Mouse (Mus musculus) adrenal gland, adult 2 months (tissue): ENCODE measurements around the gene Nupr1. TPM values are rescaled to one million over a fixed set of nuclear protein-coding genes. Genes with fewer than 3 reads are reported as not detected.
A peak's percentile ranks its signal among the peaks of the same experiment; 100 is the strongest.

Source experiments
- DNase-seq: peaks from one replicate; pipeline ENCODE4 v3.0.0; 2021
- long read RNA-seq: library from polyadenylated mRNA; stranded (forward); transcript quantifications from one replicate; pipeline ENCODE4 v2.0.0, GENCODE M21; 2021
- polyA plus RNA-seq: library from polyadenylated mRNA; depleted of rRNA; stranded (reverse); fragments of >200 nt; gene quantifications from 2 replicates; pipeline ENCODE4 v1.2.3, GENCODE M21; 2012; rRNA removed
- total RNA-seq, 2 experiments: library from RNA; stranded (reverse); gene quantifications; 2 replicates each; pipeline ENCODE4 v1.2.3; 2021

Gene Nupr1
- total RNA-seq (10 to 100 TPM; 22.9 to 26.3 TPM), polyA plus RNA-seq (2.8 and 4.4 TPM in 2 replicates)
- long read RNA-seq, transcript Nupr1-201 (3 exons, 829 nt) = major isoform, 14 of 15 reads
- long read RNA-seq, partial matches to known transcripts = 0 of 15 reads
- long read RNA-seq, other reads (novel, unspliced or antisense) = 1 of 15 reads

DNA sequence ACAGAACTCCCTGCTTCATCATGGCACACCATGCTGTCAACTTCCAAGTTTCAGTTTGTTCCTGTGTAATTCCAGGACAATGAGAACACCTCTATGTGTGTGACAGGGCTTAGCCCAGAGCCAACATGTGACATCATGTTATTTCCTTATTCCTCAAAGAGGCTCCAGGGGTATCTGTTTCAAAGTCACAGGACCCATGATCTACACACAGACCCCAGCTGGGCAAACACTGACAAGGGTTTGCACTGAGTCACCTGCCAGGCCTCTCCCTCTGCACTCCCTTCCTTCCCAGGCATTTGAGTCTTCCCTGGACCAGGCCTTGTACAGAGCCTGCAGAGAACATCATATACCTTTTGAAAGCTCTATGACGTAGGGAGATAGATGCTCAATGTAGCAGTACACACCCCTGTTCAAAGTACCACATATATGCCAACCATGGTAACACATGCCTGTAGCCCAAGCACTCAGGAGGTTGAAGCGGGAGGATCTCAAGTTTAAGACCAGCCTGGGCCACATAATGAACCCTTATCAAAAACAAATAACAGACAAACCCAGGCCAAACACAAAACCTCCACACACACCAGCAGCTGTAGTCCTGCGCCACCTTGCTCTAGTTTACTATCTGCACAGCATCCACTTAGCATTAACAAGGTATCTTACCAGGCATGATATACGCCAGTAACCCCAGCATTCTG lies at the start of gene Nupr1:
Nupr1 (minus strand) TSS at position 38 of the 695 bp plus-strand sequence.
- DNase-seq = no peak

DNA sequence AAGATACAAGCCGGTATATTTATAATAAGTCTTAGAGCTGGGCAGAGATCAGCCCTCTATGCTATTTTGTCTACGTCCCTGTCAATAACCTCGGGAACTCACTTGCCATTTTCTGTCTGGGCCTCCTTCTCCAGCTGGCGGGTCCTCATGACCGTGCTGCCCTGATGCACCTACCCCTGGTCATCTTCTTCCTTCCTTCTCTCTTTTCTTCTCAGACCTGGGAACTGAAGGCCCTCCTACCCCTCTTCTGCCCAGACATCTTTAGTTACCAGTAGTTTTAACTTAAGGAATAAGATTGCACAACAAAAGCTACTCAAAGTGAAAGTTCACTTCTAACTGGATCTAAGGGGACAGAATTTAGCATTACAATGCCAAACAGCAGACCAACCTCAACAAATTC lies 49.0 kb upstream of the Nupr1 start:
- no peak for DNase-seq

DNA sequence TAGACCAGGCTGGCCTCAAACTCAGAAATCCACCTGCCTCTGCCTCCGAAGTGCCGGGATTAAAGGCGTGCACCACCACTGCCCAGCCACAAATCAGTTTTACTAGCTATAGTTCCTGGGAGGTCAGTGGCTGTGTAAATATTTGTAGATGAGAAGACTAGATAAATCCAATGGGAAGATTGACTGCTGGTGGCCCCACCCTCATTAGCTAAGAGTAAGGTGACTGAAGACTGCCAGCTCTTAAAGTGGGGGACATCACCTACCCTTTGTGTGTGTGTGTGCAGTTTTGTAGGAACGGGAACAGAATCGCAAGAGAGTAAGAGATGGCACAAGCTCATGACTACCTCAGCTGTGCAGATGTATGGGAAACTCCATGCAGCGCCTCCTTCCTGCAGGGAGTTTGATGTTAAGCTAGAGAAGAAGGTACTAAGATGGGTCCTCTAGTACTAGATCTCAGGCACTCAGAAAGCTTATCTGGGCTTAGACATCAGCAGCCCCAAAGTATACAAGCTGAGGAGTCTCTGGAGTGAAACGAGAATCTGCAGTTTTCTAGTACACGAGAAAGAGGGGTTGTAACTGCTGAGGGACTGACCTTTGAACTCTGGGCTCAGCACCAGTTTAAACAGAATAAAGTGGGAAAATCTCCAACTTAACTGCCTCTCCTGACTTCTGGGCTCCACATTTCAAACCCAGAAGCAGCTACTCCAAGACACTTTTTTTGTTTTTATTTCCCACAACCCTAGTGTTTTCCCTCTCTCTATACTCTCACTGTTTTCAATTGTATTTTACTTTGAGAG lies 48.1 kb upstream of the Nupr1 start:
- no peak for DNase-seq

DNA sequence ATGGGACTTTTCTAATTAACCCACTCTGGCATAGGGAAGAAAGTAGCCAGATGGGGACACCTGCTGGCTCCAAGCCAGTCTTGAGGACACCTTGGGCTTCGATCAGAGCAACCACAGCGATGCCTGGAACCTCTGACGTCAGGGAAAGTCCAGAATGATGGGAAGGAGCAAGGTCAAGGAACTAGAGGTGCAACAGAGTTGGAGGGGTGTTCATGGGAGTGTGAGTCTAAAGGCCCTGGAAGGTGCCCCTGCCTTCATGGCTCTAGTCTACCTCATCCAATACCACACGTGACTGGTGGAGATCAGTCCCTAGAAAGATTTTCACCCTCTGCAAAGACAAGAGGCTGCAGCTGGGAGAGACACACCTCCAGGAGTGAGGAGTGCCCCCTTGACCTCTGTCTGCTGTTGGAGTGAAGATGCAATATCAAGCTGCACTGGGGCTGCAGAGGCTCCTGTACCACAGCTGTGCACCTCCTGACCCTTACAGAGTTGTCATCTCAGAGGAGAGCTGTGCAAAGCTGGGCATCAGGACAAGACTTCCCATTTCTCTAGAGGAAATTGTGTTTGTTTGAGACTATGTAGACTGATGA lies 46.1 kb upstream of the Nupr1 start:
- DNase-seq = no peak

DNA sequence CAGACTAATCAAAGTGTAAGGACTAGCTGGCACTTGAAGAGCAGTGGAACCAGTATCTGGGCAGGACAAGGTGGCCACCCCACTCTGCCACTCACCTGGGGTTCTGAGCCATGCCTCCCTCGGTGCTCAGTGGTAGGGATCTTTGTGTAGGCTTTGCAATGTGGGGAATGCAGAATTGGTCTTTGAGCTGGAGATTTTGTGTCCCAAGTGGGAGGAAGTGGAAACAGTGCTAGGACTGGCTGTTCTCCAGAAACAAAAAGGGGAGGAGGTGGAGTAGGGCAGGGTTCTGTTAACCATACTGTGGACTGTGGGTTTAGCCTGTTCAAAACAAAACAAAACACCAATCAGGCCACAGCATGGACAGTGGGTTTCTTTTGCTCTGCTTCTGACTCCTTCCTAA lies 45.5 kb upstream of the Nupr1 start, which contains the start of gene Sult1a1:
Sult1a1 (minus strand) TSS at position 226 of the 400 bp plus-strand sequence.
- peak; percentile 51 for DNase-seq

DNA sequence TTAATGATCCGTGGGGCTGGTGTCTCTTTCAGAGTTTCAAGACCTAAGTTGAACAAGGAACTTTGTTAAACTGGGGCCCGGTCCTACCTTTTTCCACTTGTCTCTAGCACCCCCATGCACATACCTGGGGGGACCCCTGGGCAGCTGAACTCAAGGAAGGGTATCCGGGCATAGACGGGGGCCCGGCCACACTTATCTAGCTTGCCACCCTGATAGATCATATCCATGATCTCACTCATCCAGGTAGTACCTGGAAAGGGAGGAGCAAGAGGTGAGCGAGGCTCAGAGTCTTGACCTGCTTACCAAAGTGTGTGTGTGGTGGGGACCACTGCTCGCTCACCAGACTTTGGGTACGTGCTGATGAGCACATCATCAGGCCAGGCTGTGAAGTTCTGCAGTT lies 44.4 kb upstream of the Nupr1 start:
- DNase-seq = no peak

DNA sequence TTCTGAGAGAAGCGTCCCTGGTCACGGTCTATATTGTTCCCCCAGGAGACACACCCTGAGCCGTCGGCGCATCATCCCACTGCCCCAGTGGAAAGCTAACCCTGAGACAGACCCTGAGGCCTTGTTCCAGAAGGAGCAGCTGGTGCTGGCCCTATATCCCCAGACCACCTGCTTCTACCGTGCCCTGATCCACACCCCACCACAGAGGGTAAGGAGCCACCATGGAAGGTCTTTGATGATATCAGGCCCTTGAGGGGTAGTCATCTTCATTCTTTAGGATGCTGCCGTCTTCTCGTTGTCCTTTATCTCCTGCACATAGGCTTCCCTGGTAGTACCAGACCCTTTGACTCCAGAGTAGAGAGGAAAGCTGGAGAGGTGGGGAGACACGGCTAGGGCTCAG lies 41.5 kb upstream of the Nupr1 start:
- no peak for DNase-seq

DNA sequence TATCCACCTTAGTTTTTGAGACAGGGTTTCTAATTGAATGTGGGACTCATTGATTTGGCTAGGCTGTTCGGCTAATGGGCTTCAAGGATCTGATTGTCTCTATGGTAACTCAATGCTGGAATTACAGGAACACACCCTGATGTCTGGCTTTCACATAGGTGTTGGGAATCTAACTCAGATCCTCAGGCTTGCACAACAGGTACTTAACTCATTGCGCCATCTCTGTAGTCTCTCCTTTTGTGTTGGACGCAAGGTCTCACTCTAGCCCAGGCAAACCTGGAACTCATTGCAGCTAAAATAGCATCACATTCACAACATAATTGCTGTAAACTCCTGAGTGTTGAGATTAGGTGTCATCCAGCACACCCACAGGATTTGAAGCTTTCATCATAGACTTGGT lies 39.5 kb upstream of the Nupr1 start:
- no peak for DNase-seq

DNA sequence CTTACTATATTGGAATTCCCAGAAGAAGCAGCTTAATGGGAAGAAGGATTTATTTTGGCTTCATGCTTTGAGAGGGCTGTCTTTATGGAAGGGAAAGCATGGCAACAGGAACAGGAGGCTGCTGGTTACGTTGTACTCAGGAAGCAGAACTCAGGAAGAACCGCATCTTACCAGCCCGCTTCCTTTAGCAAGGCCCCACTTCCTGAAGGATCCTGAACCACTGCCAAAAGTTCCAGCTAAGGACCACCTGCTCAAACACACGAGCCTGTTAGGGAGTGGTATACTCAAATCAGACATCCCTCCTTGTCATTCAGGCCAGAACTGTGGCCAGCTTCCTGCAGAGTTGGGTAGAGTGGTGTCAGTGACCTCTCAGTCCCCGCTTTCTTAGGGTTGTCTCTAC lies 37.8 kb upstream of the Nupr1 start:
- DNase-seq = no peak

DNA sequence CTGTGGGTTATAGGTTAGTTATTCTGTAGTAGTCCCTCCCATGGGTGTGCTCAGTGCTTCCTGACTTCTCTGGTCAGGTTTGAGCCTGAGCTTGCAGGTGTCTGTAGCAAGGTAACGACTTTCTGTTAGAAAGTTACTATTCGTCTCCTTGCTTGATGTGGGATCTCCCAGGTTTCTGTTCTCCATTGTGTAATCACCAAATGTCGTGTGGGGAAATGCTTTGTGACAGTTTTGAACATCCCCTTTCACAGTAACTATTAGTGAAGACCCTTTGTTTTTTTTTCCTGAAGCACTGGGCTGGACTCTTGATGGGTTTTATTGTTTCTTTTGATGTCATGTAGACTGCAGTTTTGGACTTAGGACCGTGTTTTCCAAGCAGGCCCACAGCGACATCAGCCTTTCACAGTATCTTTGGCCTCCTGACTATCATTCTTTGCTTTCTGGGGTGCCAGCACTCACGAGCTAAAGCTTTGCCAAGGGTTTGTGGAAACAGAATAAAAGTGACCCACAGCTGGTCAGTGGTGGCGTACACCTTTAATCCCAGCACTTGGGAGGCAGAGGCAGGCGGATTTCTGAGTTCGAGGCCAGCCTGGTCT lies 36.9 kb upstream of the Nupr1 start:
- no peak for DNase-seq

DNA sequence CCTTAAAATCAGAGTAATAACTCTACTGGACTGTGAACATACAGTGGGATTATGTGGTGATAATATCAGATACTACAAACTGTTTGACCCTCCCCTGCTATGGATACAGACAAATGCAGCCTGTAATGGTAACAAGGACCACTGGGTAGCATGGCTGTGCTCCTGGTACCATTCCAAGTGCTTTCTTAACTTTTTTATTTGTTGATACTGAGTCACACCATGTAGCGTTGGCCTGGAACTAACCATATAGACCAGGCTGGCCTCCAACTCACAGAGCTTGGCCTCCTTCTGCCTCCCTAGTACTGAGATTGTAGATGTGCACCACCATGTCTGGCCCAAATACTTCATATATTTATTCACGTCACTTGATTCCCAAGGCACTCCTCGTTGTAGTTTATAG lies 34.6 kb upstream of the Nupr1 start:
- DNase-seq = peak; percentile 66

DNA sequence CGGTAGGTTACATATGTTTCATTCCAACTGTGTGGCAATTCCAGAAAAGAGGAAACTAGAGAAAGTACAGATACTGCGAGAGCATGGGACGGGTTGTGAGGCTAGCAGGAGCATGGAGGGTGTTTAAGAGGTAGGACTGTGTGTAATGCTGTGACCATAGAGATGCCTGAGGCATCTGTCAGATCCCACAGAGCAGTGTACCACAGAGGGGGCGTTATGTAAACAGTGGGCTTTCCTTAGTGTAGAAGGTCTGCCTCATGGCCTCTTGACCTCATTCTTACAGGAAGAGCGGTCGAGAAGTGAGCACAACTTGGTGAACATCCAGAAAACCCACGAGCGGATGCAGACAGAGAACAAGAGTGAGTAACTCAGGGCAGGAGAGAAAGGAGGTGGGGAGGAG lies 33.0 kb upstream of the Nupr1 start:
- DNase-seq = no peak

DNA sequence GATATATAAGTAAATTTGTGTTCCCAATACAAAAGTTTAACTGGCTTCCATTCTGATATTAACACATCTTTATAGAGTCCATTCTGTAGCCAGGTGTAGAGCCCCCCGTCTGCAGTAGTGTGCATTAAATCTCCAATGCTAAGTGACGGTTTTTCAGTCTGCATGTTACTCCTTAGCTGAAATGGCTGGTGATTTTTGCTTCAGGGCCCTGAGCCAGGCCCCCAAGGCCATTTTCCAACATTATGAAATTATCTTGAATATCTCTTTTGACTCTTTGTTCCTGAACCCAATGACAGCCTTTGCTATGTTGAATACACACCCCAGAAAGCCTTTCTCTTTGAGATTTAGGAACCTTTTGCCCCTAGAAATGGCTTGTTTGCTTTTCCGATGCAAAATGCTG lies 29.1 kb upstream of the Nupr1 start:
- peak; percentile 57 for DNase-seq

DNA sequence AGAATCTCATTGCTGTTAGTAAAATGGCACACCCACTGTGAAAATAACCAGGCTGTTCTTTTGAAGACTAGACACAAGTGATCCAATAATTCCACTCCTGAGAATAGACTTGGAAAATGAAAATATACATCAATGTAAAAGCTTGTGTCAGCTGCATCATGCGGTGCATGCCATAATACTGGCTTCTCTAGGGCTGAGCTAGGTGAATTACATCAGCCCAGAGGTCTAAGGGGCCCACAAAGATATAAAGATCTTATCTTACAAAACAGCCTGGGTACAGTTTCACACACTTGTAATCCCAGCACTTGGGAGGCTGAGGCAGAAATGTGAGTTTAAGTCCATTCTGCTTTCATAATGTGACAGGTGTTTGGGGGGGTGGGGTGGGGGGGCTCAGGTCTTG lies 26.9 kb upstream of the Nupr1 start:
- no peak for DNase-seq

DNA sequence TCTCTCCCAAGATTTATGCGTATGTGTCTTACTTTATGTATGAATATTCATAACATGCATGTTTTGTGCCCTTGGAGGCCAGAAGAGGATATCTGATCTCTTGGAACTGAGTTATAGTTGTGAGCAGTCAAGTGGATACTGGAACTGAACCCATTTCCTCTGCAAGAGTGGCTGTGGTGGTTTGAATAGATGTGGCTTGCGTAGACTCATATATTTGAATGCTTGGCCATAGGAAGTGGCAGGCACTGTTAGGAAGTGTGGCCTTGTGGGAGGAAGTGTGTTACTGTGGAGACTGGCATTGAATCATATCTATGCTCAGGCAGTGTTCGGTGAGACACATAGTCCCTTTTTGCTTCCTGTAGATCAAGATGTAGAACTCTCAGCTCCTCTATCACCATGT lies 25.0 kb upstream of the Nupr1 start:
- DNase-seq = no peak

DNA sequence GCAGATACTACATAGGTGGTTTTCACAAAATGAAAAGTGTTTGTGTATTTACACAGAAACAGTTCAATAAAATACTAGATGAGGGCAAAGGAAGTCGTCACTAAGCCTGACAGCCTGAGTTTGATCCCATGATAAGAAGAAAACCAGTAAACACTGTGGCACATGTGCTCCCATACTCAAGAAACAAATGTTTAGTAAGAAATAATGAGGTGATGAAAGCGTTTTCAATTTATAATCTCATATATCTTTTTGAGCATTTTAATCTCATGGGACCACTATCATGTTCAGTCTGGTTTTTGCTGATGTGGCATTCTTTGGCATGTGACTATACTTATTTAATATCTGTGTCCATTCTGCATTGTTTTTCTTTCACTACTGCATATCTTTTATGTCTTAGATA lies 23.3 kb upstream of the Nupr1 start:
- DNase-seq = no peak

DNA sequence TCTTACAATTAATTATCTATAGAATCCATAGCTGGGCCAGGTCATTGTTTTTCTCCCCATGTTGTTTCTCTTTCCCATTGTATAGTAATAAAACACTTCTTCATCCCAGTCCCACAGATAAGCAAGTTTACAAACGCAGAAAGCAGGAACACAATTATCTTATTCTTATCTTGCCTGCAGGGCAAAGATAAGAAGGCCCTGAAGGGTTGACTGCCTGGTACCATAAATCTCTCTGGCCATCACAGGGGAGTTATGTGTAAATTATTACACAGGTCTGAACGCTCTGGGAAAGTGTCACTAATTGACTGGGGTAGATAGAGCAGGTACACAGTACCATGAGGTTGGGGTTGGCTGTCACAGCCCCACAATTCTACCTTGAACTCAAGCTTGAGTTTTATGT lies 20.2 kb upstream of the Nupr1 start:
- DNase-seq = no peak

DNA sequence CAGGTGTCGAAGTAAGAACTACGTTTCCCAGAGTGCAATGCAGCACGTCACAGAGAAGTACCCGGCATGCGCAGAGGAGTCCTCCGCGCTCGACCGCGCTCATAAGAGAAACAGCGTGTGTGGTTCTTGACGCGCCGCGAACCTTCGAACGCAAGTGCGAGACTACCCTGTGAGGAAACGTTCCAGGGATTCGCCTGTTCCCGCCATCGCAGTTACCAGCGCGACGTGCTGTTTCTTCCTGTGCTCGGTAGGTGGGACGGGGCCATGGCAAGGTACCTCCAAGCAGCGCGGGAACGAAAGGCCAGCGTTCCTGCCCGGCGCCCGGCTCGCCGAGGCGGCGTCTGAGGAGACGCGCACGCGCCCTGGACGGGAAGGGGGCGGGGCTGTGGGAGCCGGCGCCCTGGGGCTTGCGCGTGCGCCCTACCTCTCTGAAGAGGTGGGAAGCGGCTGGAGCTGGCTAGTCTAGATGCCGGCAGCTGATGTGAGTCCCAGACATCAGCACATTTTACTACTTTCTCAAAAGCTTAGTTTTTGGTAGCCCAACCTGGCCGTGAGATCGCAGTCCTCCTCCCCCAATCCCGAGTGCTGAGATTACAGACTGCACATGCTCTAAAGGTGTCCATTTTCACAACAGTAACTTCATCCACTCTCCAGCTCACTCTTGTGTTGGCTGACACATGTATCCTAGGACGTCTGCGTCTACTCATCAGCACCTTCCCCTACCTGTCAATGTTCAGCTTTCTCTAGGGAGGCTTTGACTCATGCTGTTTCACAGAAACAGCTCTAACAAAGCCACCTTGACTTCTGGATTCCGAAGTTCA lies 18.8 kb upstream of the Nupr1 start, which contains the start of gene Sgf29:
Sgf29 (plus strand) TSS at position 79 of the 821 bp plus-strand sequence.
- peak; percentile 96 for DNase-seq

DNA sequence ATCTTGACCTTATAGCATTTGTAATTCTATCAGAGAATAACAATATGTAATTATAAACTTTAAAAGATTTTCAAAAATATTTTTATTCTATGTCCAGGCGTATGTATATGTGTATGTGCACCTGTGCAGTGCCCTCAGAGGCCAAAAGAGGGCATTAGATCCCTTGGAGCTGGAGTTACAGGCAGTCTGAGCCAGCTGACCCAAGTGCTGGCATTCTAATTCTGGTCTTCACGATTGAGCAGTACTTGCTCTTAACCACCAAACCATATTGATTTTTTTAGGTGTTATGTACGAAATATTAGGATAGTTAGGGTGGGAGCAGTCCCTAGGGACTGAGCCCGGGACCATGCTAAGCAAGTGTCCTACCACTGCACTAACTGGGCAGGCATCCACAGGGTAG lies 17.8 kb upstream of the Nupr1 start:
- no peak for DNase-seq

DNA sequence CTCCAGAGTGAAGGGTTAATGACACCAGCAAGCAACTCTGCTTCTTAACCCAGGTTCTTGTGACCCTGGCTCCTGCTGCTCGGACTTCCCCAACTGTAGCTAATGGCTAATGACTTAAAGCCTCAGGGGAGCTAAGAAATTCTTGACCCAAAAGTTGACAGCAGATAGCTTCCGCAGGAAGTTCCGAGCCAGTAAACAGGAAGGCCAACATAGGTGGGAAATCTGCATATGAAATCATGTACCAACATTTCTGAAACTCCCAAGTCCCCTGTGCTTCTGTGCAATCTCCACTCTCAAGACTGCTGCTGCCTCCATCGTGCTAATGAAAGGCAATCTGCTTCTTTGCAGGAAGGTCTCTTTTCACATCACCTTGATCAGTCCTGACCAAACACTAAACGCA lies 15.0 kb upstream of the Nupr1 start:
- no peak for DNase-seq

DNA sequence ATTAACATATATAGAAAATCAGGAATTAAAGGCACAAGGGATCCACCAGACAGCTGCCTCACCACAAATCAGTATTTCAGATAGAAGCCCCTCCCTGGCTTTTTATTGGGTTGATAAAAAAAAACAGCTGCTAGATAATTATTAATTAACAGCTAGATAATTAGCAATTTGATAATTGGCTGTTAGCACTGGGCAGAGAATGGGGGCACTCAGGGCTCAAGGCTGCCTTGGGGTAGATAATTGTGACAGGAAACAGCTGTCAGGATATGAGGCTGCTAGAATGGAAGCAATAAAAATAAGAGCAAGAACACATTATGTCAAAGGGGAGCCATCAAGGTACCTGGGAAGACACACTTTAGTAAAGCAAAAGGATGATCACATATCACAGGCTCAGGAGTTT lies 14.3 kb upstream of the Nupr1 start:
- DNase-seq = no peak

DNA sequence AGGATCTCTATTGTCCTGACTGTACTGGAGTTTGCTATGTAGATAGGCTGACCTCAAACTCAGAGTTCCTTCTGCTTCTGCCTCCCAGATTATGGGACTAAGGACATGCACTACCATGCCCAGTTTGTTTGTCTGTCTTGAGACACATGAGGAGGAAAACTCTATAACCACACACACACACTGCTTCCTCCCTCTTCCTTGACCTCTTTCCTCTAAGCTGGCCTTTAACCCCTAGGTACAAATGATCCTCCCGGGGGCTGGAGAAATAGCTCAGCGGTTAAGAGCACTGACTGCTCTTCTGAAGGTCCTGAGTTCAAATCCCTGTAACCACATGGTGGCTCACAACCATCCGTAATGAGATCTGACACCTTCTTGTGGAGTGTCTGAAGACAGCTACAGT lies 13.7 kb upstream of the Nupr1 start:
- DNase-seq = no peak
